Mouse (Mus musculus) limb, embryonic 15.5 days (tissue): Measurements from ENCODE around the gene Gm10413. TPM values are rescaled to one million over a fixed set of nuclear protein-coding genes. Genes with fewer than 3 reads are reported as not detected.
"Not testable (repeated sequence)": the region's sequence is repeated elsewhere in the genome, so short reads cannot be mapped to it uniquely, and the experiment has no call there.

Experiments used
- ATAC-seq: fragments of 200-750 bp; cut with Nextera tagmentation; 2 replicates; pipeline ENCODE4 v1.8.0; 2017; ENCODE audit warnings: low read depth, moderate TSS enrichment; ENCODE audit not compliant: insufficient number of reproducible peaks, low FRiP score, low TSS enrichment
- H3K27ac ChIP-seq: fragments of 300-500 bp; sonication (generic); 2 replicates; pipeline ENCODE4 v1.5.1; 2015; ENCODE audit warnings: moderate library complexity, mild to moderate bottlenecking, inconsistent platforms
- H3K27me3 ChIP-seq: fragments of 300-500 bp; sonication (generic); 2 replicates; pipeline ENCODE4 v1.6.1; 2015; ENCODE audit warnings: inconsistent platforms
- H3K36me3 ChIP-seq: fragments of 300-500 bp; sonication (generic); 2 replicates; pipeline ENCODE4 v1.6.1; 2015; ENCODE audit warnings: inconsistent platforms
- H3K4me1 ChIP-seq: fragments of 300-500 bp; sonication (generic); 2 replicates; pipeline ENCODE4 v1.6.1; 2015; ENCODE audit warnings: inconsistent platforms
- H3K4me2 ChIP-seq: fragments of 300-500 bp; sonication (generic); 2 replicates; pipeline ENCODE4 v1.6.1; 2015; ENCODE audit warnings: mild to moderate bottlenecking, inconsistent platforms
- H3K4me3 ChIP-seq: fragments of 300-500 bp; sonication (generic); 2 replicates; pipeline ENCODE4 v1.5.1; 2015; ENCODE audit warnings: mild to moderate bottlenecking, inconsistent platforms
- H3K9ac ChIP-seq: fragments of 300-500 bp; sonication (generic); 2 replicates; pipeline ENCODE4 v1.6.1; 2015; ENCODE audit warnings: inconsistent platforms
- H3K9me3 ChIP-seq: fragments of 300-500 bp; sonication (generic); 2 replicates; pipeline ENCODE4 v1.6.1; 2016; ENCODE audit warnings: inconsistent platforms
- WGBS: fragments of 180-500 bp; shearing (Covaris S2); methylation state at CpG from one replicate; pipeline ENCODE4 v1.1.7; 2015; 5-methylcytosine and 5-hydroxymethylcytosine counted together
- polyA plus RNA-seq: library from polyadenylated mRNA; unstranded; fragments of >200 nt; fragmentation: Nextera tagmentation; extraction: Ambion mirVana; gene quantifications from 2 replicates; pipeline ENCODE4 v1.2.1, GENCODE M21; 2015

Gm10413 gene
- polyA plus RNA-seq = not detected in 2 replicates

DNA sequence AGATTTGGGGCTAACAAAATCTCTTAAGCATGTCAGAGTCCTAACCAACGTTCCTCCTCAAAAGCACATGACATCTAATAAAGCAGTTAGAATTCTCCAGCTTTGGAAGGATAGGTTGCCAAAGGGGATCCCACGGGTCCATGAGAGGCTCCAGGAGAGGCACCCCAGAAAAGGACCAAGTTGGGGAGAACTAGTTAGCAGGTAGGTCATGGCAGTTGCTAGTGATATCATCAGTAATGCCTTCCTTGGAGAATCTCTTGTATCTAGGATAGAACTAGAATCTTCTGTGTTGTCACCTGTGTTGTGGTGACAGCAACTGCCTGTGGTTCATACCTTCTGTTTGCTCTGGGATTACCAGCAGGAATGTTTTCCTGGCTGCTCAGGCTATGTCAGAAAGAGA lies at the start of gene Gm10413:
Gene Gm10413, plus strand, starts transcription at position 301 of the 400 bp plus-strand sequence.
- H3K36me3 ChIP-seq, H3K4me1 ChIP-seq, H3K4me3 ChIP-seq, H3K9me3 ChIP-seq, H3K27me3 ChIP-seq, ATAC-seq, H3K4me2 ChIP-seq, H3K27ac ChIP-seq, H3K9ac ChIP-seq: not testable (repeated sequence)
- no CpG with 5 or more reads among the region's 2 CpGs for WGBS

- H3K4me3 ChIP-seq, ATAC-seq, H3K4me1 ChIP-seq, H3K27me3 ChIP-seq, H3K9me3 ChIP-seq, H3K36me3 ChIP-seq, H3K9ac ChIP-seq, H3K27ac ChIP-seq, H3K4me2 ChIP-seq: not testable (repeated sequence)
- no CpG with 5 or more reads among the region's 32 CpGs for WGBS
These were observed 17.4 kb downstream of the Gm10413 start, which contains the start of gene Gm10409 for GRCm38 (mm10) chr14:3412314-3412713. Gene Gm10409 (plus strand): TSS chr14:3412614.

- H3K4me3 ChIP-seq, ATAC-seq, H3K4me1 ChIP-seq, H3K27me3 ChIP-seq, H3K4me2 ChIP-seq, H3K9ac ChIP-seq, H3K27ac ChIP-seq, H3K36me3 ChIP-seq, H3K9me3 ChIP-seq: not testable (repeated sequence)
- no CpG with 5 or more reads among the region's 2 CpGs for WGBS
These were observed 32.9 kb downstream of the Gm10413 start, which contains the start of gene Gm3005 for GRCm38 (mm10) chr14:3427803-3428202. Gene Gm3005 (plus strand): TSS chr14:3428103.

DNA sequence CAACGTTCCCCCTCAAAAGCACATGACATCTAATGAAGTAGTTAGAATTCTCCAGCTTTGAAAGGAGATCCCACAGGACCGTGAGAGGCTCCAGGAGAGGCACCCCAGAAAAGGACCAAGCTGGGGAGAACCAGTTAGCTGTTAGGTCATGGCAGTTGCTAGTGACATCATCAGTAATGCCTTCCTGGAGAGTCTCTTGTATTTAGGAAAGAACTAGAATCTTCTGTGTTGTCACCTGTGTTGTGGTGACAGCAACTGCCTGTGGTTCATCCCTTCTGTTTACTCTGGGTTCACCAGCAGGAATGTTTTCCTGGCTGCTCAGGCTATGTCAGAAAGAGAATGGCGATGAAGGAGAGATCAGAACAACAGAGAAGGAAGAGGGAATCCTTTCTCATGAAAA lies 54.2 kb downstream of the Gm10413 start, which contains the start of gene Gm10408:
Gene Gm10408, plus strand, starts transcription at position 301 of the 400 bp plus-strand sequence.
- no CpG with 5 or more reads among the region's 3 CpGs for whole genome bisulfite sequencing
- H3K4me1 ChIP-seq, H3K27ac ChIP-seq, H3K9ac ChIP-seq, H3K36me3 ChIP-seq, ATAC-seq, H3K27me3 ChIP-seq, H3K4me3 ChIP-seq, H3K9me3 ChIP-seq, H3K4me2 ChIP-seq: not testable (repeated sequence)

Other genes starting within 250 kb of the Gm10413 start
- not detected in 2 replicates for gene Gm5795, start 206.8 kb upstream of the Gm10413 start, polyA plus RNA-seq
- 4.3 and 4.7 TPM in 2 replicates for gene D830030K20Rik, start 186.6 kb upstream of the Gm10413 start, polyA plus RNA-seq
- not detected in 2 replicates for gene Gm2956, start 62.5 kb upstream of the Gm10413 start, polyA plus RNA-seq
- 0.67 and 0.68 TPM in 2 replicates for gene Gm10409, start 17.5 kb downstream of the Gm10413 start, polyA plus RNA-seq
- 0.13 TPM in 1 of 2 replicates, not detected in the other for gene Gm3005, start 33.0 kb downstream of the Gm10413 start, polyA plus RNA-seq
- not detected in 2 replicates for gene Gm10408, start 54.3 kb downstream of the Gm10413 start, polyA plus RNA-seq
- not detected in 2 replicates for gene Gm3012, start 239.4 kb downstream of the Gm10413 start, polyA plus RNA-seq